Mouse (Mus musculus) midbrain, embryonic 10.5 days (tissue): ENCODE data around the gene Mmd2. TPM values are rescaled to one million over a fixed set of nuclear protein-coding genes. Genes with fewer than 3 reads are reported as not detected.

Experiments used
- DNase-seq: peaks from one replicate; pipeline ENCODE4 v3.0.0-alpha.2; 2017; ENCODE audit warnings: low spot score
- H3K27ac ChIP-seq: fragments of 300-500 bp; sonication (generic); replicated peaks from 2 replicates; pipeline ENCODE4 v1.5.1; 2016; ENCODE audit warnings: mild to moderate bottlenecking
- H3K27me3 ChIP-seq: fragments of 300-500 bp; sonication (generic); 2 replicates; pipeline ENCODE4 v1.6.1; 2016; ENCODE audit warnings: low read depth, mild to moderate bottlenecking; ENCODE audit not compliant: poor library complexity, severe bottlenecking
- H3K36me3 ChIP-seq: fragments of 300-500 bp; sonication (generic); 2 replicates; pipeline ENCODE4 v1.6.1; 2016; ENCODE audit warnings: mild to moderate bottlenecking, moderate library complexity
- H3K4me1 ChIP-seq: fragments of 300-500 bp; sonication (generic); 2 replicates; pipeline ENCODE4 v1.6.1; 2016
- H3K4me3 ChIP-seq: fragments of 300-500 bp; sonication (generic); 2 replicates; pipeline ENCODE4 v1.5.1; 2016; ENCODE audit warnings: mild to moderate bottlenecking, moderate library complexity
- H3K9me3 ChIP-seq: fragments of 300-500 bp; sonication (generic); replicated peaks from 2 replicates; pipeline ENCODE4 v1.6.1; 2016; ENCODE audit warnings: mild to moderate bottlenecking
- WGBS: fragments of 180-500 bp; shearing (Covaris S2); methylation state at CpG from one replicate; pipeline ENCODE4 v1.1.7; 2016; 5-methylcytosine and 5-hydroxymethylcytosine counted together
- polyA plus RNA-seq: library from polyadenylated mRNA; unstranded; fragments of >200 nt; fragmentation: Nextera tagmentation; extraction: Ambion mirVana; gene quantifications from 2 replicates; pipeline ENCODE4 v1.2.1, GENCODE M21; 2016

Gene Mmd2
- polyA plus RNA-seq, 1 experiment from 2014 or later, result 4.8 TPM

DNA sequence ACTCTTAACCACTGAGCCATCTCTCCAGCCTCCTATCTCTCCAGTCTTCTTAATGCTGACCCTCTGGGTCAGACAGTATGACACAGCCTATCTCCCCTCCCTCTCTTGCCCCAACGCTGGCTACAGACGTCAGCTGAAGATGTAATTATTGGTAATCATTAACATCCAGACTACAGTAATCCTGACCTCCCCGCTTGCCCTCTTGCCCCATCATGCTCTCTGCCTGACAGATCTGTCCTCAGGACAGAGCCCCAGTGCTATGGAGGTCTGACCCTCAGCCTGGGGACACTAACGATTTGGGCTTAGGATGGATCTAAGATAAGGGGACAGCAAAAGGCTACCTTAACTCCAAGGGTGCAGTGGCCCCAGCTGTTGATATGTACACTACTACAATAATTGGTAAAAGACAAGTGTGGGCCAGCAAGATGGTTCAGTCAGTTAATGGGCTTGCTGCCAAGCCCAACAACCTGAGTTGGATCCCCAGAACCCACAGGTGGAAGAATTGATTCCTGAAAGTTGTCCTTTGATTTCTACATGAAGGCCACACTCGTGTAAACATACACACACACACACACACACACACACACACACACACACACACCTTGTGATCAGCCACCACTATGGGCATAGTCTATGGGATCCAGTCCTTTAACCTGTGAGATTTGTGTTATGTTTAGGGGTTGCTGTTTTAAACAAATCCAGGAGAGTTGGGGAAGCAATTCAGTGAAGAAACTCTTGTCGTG, 10.8 kb downstream of the Mmd2 start:
- no peaks in the 10 kb centered on the region for H3K27me3 ChIP-seq
- H3K36me3 ChIP-seq, result no peaks in the 10 kb centered on the region
- H3K9me3 ChIP-seq, result no peaks in the 10 kb centered on the region
- 85% methylated on average over 6 of the region's 6 CpGs for WGBS
- no peak for DNase-seq
- H3K4me3 ChIP-seq, result no peak overlapping the region
- peaks cover 3% of the 10 kb centered on the region; the same call in 1 of the 2 replicates for H3K4me1 ChIP-seq
- no peak overlapping the region for H3K27ac ChIP-seq

DNA sequence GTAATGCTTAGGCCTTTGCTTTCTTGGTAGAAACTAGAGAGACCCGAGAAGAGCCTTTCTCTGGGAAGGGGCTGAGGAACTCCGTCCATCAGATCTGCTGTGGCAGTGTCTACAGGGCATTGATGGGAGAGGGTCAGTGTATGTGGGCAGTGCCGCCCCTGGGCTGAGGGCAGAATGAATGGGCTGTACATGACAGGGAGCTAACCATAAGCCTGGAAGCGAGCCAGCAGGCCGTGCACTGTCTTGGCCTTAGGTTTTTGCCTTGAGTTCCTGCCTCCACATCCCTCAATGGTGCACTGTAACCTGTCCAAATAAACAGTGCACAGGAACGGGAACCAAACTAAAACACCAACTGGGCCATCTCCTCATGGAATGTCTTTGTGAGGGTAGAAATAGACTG, 11.9 kb downstream of the Mmd2 start:
- Histone ChIP-seq H3K4me3 (no peak overlapping the region), H3K27me3 (no peaks in the 10 kb centered on the region), H3K9me3 (no peaks in the 10 kb centered on the region), H3K4me1 (peaks cover 3% of the 10 kb centered on the region; the same call in 1 of the 2 replicates), H3K27ac (no peak overlapping the region), H3K36me3 (no peaks in the 10 kb centered on the region)
- no peak for DNase-seq
- 83% methylated on average over 6 of the region's 6 CpGs for WGBS

DNA sequence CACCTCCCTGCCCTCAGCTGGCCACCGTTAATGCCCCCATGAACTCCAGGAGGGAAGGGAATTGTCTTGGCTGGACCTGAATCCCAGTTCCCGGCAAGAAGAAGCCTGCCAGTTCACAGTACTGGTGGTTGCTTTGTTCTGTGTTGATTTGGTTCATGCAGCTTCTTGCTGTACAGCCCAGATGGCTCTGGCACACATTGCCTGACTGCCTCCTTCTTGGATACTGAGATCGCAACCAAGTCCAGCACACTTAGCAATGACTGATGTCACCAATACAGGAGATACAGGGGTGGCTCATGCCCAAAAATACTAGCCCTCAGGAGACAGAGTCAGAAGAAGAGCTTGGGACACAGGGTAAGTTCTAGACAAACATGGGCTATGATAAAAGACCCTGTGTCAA, 12.9 kb downstream of the Mmd2 start:
- Histone ChIP-seq H3K36me3 (no peaks in the 10 kb centered on the region), H3K4me1 (peaks cover 5% of the 10 kb centered on the region; the same call in 1 of the 2 replicates), H3K27me3 (no peaks in the 10 kb centered on the region), H3K9me3 (no peaks in the 10 kb centered on the region), H3K27ac (no peak overlapping the region), H3K4me3 (no peak overlapping the region)
- 76% methylated on average over 3 of the region's 3 CpGs for WGBS
- no peak for DNase-seq

DNA sequence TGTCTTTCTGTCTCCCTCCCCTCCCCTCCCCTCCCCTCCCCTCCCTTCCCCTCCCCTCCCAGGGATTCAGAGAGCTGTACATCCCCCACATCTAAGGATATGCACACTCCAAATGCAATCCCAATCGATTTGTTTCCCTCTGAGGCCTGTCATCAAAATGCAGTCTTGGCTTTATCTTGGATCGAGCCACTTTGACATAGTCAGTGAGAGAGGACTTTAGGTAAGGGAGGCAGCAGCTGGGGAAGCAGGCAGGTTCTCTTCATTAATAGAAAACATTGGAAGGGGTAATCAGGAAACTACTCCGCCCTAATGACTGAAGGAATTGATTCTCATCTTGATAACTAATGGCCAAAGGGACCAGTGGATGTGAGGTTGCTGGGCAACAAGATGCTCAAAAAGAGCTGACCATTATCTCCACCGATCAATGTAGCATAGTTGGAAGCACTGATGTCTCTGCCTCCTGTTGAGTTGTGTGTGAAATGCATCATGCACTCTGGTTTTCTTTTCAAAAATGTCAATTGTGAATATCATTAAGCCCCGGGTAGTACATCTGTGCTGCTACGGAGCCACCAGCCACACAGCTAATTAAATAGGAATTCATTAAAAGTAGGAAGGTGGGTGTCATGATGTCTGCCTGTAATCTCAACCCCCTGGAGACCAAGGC, 17.5 kb downstream of the Mmd2 start:
- peak overlapping the region; percentile 69 for H3K27ac ChIP-seq

DNA sequence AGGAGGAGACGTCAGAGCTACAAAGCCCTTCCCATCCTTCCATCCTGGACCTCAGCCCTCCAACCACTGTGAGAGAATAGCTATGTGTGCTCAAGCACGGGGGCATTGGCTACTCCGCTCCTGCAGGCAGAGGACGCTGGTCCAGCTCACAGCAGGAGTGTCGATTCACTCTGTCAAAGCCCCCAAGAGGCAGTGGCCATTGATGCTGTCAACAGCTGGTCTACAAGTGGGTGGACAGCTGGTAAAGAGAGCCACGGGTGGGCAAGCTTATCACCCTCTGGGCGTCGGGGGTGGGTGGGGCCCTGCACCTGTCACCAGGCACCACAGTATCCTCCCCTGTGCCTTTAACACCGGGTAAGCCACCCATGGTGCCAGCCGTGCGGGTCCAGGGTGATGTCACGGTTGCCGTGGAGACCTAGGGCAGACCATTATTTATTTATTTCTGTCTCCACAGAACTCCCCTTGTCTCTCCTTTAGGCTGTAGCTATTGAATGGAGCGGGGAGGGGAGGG, 24.9 kb downstream of the Mmd2 start:
- H3K27ac ChIP-seq, result no peak overlapping the region
- H3K4me3 ChIP-seq, result no peak overlapping the region
- peak; percentile 24 for DNase-seq
- H3K36me3 ChIP-seq, result 0 out of 2 replicates have a peak, but pooled peaks cover under 1% of the 10 kb centered on the region
- no peaks in the 10 kb centered on the region for H3K27me3 ChIP-seq
- H3K4me1 ChIP-seq, result peaks cover 6% of the 10 kb centered on the region
- WGBS, result 66% methylated on average over 14 of the region's 14 CpGs
- no peaks in the 10 kb centered on the region for H3K9me3 ChIP-seq

More for the DNA sequence above, 17.5 kb downstream of the Mmd2 start:
- WGBS, result 82% methylated on average over 6 of the region's 6 CpGs
- H3K9me3 ChIP-seq, result no peaks in the 10 kb centered on the region
- H3K36me3 ChIP-seq, result no peaks in the 10 kb centered on the region
- no peaks in the 10 kb centered on the region for H3K27me3 ChIP-seq
- H3K4me3 ChIP-seq, result no peak overlapping the region
- H3K4me1 ChIP-seq, result peaks cover 23% of the 10 kb centered on the region
- no peak for DNase-seq

GRCm38 (mm10) chr5:142581517-142581916, 27.1 kb downstream of the Mmd2 start:
- WGBS, result 26% methylated on average over 5 of the region's 5 CpGs
- Histone ChIP-seq H3K36me3 (0 out of 2 replicates have a peak, but pooled peaks cover 2% of the 10 kb centered on the region), H3K9me3 (peaks cover 3% of the 10 kb centered on the region; the same call in 1 of the 2 replicates), H3K27me3 (no peaks in the 10 kb centered on the region), H3K4me1 (peaks cover 6% of the 10 kb centered on the region), H3K27ac (no peak overlapping the region), H3K4me3 (no peak overlapping the region)
- DNase-seq, result peak; percentile 69

DNA sequence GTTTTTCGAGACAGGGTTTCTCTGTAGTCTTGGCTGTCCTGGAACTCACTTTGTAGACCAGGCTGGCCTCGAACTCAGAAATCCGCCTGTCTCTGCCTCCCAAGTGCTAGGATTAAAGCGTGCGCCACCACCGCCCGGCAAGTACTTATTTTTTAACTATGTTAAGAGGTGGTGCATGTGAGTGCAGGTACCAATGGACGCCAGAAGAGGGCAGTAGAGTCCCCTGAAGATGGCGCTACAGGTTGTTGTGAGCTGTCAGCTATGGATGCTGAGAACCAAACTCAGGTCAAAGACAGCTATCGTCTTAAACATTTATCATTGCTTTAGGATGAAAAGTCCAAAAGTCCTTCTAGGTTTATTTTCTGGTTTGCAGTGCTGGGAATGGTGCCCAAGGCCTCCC, 30.4 kb downstream of the Mmd2 start:
- Histone ChIP-seq H3K9me3 (peaks cover 7% of the 10 kb centered on the region; the same call in 1 of the 2 replicates), H3K27me3 (no peaks in the 10 kb centered on the region), H3K4me3 (no peak overlapping the region), H3K4me1 (no peaks in the 10 kb centered on the region), H3K36me3 (0 out of 2 replicates have a peak, but pooled peaks cover 2% of the 10 kb centered on the region), H3K27ac (no peak overlapping the region)
- no peak for DNase-seq
- WGBS, result 86% methylated on average over 10 of the region's 10 CpGs

- Histone ChIP-seq H3K4me1 (no peaks in the 10 kb centered on the region), H3K9me3 (peaks cover 7% of the 10 kb centered on the region; the same call in 1 of the 2 replicates), H3K27ac (no peak overlapping the region), H3K36me3 (0 out of 2 replicates have a peak, but pooled peaks cover 2% of the 10 kb centered on the region), H3K4me3 (no peak overlapping the region), H3K27me3 (no peaks in the 10 kb centered on the region)
- DNase-seq, result no peak
- 86% methylated on average over 7 of the region's 7 CpGs for WGBS
These were observed 31.8 kb downstream of the Mmd2 start for GRCm38 (mm10) chr5:142576832-142577231.

DNA sequence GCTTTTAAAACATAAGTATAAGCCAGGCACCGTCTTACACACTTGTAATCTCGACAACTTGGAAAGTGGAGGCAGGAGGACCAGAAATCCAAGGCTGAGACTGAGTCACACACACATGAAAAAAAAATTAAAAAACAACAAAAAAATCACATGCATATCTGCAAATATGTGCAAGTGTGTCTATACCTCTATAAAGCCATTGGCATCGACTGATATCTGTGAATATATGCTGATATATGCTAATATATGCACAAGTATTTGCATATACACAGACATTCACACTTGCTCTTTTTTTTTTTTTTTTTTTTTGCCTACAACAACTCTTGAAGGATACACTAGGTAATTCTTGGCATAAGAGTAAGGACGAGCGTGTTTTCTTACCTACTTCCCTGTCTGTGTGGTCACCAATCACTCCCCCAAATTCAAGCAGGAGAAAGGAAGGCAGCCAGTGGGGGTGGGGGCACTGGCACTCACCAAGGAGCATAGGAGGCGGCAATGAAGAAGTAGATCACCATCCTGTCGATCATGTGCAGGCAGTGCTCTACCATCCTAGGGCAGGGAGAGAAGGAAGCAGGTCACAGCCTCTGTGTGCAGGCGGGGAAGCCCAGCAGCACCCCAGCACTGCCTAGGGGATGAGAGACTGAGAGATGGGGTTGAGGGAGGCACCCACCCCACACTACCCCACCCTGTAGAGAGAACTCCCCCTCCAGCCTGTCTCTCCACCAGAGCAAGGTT, 34.1 kb downstream of the Mmd2 start:
- Histone ChIP-seq H3K9me3 (peaks cover 7% of the 10 kb centered on the region; the same call in 1 of the 2 replicates), H3K4me3 (no peak overlapping the region), H3K27me3 (no peaks in the 10 kb centered on the region), H3K27ac (no peak overlapping the region), H3K4me1 (no peaks in the 10 kb centered on the region), H3K36me3 (0 out of 2 replicates have a peak, but pooled peaks cover 2% of the 10 kb centered on the region)
- WGBS, result 82% methylated on average over 8 of the region's 8 CpGs
- no peak for DNase-seq

DNA sequence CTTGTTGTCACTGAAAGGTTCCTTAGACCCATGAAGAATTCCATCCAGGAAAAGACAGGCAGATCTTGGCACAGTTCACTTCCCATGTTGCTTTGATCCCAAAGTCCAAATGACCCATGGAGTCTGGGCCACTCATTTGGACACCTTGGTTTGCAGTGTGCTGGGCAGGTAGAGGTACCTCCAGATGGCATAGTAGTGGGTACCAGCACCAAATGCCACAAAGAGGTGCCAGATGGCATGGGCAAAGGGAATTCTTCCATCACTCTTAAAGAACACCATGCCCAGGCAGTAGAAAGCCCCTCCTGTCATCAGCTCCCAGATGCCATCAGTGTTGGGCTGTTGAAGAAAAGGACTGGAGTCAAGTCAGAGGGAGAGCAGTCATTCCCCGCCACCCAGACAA, 44.0 kb downstream of the Mmd2 start:
- 84% methylated on average over 1 of the region's 1 CpGs for WGBS
- no peaks in the 10 kb centered on the region for H3K4me1 ChIP-seq
- H3K9me3 ChIP-seq, result peaks cover 20% of the 10 kb centered on the region
- no peak overlapping the region for H3K4me3 ChIP-seq
- 0 out of 2 replicates have a peak, but pooled peaks cover 4% of the 10 kb centered on the region for H3K36me3 ChIP-seq
- H3K27me3 ChIP-seq, result no peaks in the 10 kb centered on the region
- H3K27ac ChIP-seq, result no peak overlapping the region
- DNase-seq, result no peak

DNA sequence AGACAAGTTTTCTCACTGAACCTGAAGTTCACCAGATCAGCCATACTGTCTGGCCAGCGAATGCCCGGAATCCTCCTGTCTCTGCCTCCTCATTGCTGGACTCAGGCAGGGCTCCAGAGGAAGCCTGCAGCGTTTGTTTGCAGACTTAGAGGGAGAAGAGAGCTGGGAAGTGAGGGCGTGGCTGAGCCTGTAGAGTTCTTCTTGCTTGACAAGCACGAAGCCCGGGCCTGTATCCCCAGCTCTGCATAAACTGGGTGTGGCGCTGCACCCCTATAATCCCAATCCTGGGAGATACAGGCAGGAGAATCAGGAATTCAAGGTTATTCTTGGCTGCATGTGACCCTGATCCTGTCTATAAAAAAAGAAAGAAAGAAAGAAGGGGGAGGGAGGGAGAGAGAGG, 48.3 kb downstream of the Mmd2 start:
- H3K4me1 ChIP-seq, result no peaks in the 10 kb centered on the region
- H3K4me3 ChIP-seq, result no peak overlapping the region
- no peaks in the 10 kb centered on the region for H3K36me3 ChIP-seq
- H3K27ac ChIP-seq, result no peak overlapping the region
- DNase-seq, result no peak
- 59% methylated on average over 7 of the region's 7 CpGs for WGBS
- no peaks in the 10 kb centered on the region for H3K27me3 ChIP-seq
- no peaks in the 10 kb centered on the region for H3K9me3 ChIP-seq

DNA sequence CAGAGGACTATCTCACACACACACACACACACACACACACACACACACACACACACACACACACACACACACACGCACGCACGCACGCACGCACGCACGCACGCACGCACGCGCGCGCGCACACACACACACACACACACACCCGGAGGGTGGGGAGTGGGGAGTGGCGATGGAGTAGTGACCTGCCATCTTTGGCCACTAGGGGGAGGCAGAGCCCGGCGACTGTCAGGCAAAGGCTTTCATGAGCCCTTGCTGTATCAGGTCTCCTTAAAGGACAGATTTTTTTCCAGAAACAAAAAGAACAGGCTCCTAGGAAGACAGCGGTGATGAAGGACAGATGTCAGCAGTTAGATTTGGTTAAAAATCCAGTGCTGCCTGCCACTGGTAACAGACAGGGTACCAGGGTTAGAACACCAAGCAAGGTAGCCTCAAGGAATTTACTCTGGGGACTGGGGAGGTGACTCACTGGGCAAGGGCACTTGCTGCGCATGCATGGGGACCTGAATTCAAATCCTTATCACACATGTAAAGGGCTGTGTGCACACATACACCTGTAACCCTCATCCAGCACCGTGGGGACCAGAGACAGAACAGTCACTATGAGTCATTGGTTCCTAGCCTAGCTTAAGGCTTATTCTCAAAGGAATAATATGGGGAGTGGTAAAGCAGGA, 51.1 kb downstream of the Mmd2 start:
- Histone ChIP-seq H3K36me3 (no peaks in the 10 kb centered on the region), H3K4me3 (no peak overlapping the region), H3K27me3 (no peaks in the 10 kb centered on the region), H3K4me1 (no peaks in the 10 kb centered on the region), H3K27ac (no peak overlapping the region), H3K9me3 (no peaks in the 10 kb centered on the region)
- 34% methylated on average over 12 of the region's 21 CpGs for WGBS
- DNase-seq, result peak; percentile 79
